8 mouse cellular contexts compared by ENCODE assay signal in the genomic region with DNA sequence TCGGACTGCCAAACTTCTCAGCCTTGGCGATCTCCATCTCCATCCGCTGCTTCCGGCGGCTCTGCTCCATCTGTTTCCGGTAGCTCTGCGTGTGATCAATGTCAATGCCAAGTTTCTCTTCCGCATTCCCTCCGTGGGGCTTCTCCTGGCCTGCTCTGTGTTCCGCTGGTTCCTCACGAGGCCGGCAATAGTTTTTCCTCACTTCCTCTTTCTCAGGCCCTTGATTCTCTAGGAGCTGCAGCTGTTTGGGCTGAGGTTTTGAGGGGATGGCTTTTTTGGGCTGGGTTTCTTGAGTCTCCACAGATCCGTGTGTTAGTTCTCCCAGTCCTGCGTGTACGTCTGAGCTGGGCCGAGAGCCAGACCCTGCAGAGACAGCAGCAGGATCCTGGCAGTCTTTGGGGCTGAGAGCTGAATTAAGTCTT. TPM values are rescaled to one million over a fixed set of nuclear protein-coding genes. Genes with fewer than 3 reads are reported as not detected.
DNase-seq lines count a peak whose midpoint lies in the region; ATAC-seq and TF ChIP-seq lines count a peak whose summit lies in the region.

No protein-coding gene starts in this region.

- peak overlapping the region; percentile 65 for H3K27ac ChIP-seq in forebrain, embryonic 13.5 days
- H3K27ac ChIP-seq in forebrain, embryonic 10.5 days = no peak overlapping the region
- no peak overlapping the region for H3K27ac ChIP-seq in CH12.LX (ENCODE audit: insufficient read depth, low read depth)
- 0 out of 2 replicates have a peak overlapping the region, but pooled peaks have one; percentile 2 for H3K27ac ChIP-seq in cortical plate, adult 2 months (ENCODE audit: insufficient read depth, low read length)

- 0 out of 2 replicates have a peak, but pooled peaks have one; percentile 39 for TF ChIP-seq EP300 in CH12.LX (IDR thresholded peaks at IDR 0.05; ENCODE audit: low read length)

- intact Hi-C loops in heart, postnatal 10 days (cut with DNase I) = no loop called here
- intact Hi-C loops in left cerebral cortex, postnatal 25 days (cut with DNase I) = loop anchor here (5.0 kb wide), 1 partner anchor 60 kb away; a partner anchor contains a TSS

- no peaks in the 10 kb centered on the region for H3K9me3 ChIP-seq in forebrain, embryonic 13.5 days (replicated peaks)
- H3K9me3 ChIP-seq in forebrain, embryonic 10.5 days = no peaks in the 10 kb centered on the region
- peaks cover 71% of the 10 kb centered on the region for H3K9me3 ChIP-seq in CH12.LX (replicated peaks; ENCODE audit: low read length)

- no peaks in the 10 kb centered on the region for H3K79me2 ChIP-seq in CH12.LX (replicated peaks; ENCODE audit: control insufficient read depth, extremely low read depth, insufficient read depth, poor library complexity, severe bottlenecking)

- no peaks in the 10 kb centered on the region for H3K4me1 ChIP-seq in forebrain, embryonic 13.5 days
- no peaks in the 10 kb centered on the region for H3K4me1 ChIP-seq in forebrain, embryonic 10.5 days
- peaks cover 0 to 13% of the 10 kb centered on the region in 2 experiments; a peak in 2 of 4 replicates for H3K4me1 ChIP-seq in CH12.LX (ENCODE audit: control insufficient read depth in 1 of 2, insufficient read depth in 2 of 2)
- H3K4me1 ChIP-seq in cortical plate, adult 2 months (ENCODE audit: control insufficient read depth, insufficient read depth, low read length) = no peaks in the 10 kb centered on the region; the same call in 1 of the 2 replicates

- dilution Hi-C loops in CH12.LX (cut with MboI; ENCODE audit: extremely low pct_ligation_motif_present, extremely low pct_unique_long_range_greater_than_20kb, low sequenced_read_pairs) = no loop called here

- 73% methylated on average over 16 of the region's 16 CpGs for WGBS in forebrain, embryonic 13.5 days
- WGBS in forebrain, embryonic 10.5 days = 96% methylated on average over 16 of the region's 16 CpGs

- no peak for TF ChIP-seq POLR2A in CH12.LX (IDR thresholded peaks at IDR 0.05; ENCODE audit: low read depth, low read length)
- no peak for TF ChIP-seq POLR2A in cortical plate, adult 2 months (IDR thresholded peaks at IDR 0.05; ENCODE audit: extremely low read depth, insufficient read depth, low read length)

- H3K4me2 ChIP-seq in forebrain, embryonic 13.5 days = no peak overlapping the region
- no peak overlapping the region for H3K4me2 ChIP-seq in CH12.LX (ENCODE audit: insufficient read depth, low read depth, poor library complexity, severe bottlenecking)

- DNase-seq in forebrain, embryonic 10.5 days (ENCODE audit: extremely low spot score, low spot score) = no peak
- peak; percentile 80 for DNase-seq in CH12.LX (ENCODE audit: extremely low read depth)
- peak; percentile 60 to 69 for DNase-seq in heart, postnatal 10 days
- DNase-seq in left cerebral cortex, postnatal 25 days (ENCODE audit: low spot score in 2 of 2) = peak; percentile 66 to 91
- peak; percentile 74 for DNase-seq in right cerebral cortex, postnatal 14 days
- DNase-seq in embryo, embryonic 10.5 days (ENCODE audit: low spot score) = no peak

- TF ChIP-seq CTCF in CH12.LX (conservative IDR thresholded peaks at IDR 0.05 in 1 of 2, IDR thresholded peaks at IDR 0.05 in 1 of 2; ENCODE audit: low read depth in 2 of 2, low read length in 2 of 2) = no peak
- TF ChIP-seq CTCF in cortical plate, adult 2 months (IDR thresholded peaks at IDR 0.05; ENCODE audit: extremely low read depth, insufficient read depth, low read length) = no peak

- peaks cover 97% of the 10 kb centered on the region for H3K36me3 ChIP-seq in forebrain, embryonic 13.5 days (ENCODE audit: poor library complexity, severe bottlenecking)
- H3K36me3 ChIP-seq in forebrain, embryonic 10.5 days (replicated peaks) = peaks cover 100% of the 10 kb centered on the region
- H3K36me3 ChIP-seq in CH12.LX (replicated peaks in 1 of 2; ENCODE audit: control insufficient read depth in 1 of 2, insufficient read depth in 1 of 2, low read length in 1 of 2) = peaks cover 89 to 96% of the 10 kb centered on the region in 2 experiments

- H3K27me3 ChIP-seq in forebrain, embryonic 13.5 days = no peaks in the 10 kb centered on the region
- no peaks in the 10 kb centered on the region for H3K27me3 ChIP-seq in forebrain, embryonic 10.5 days (ENCODE audit: poor library complexity, severe bottlenecking)
- no peaks in the 10 kb centered on the region for H3K27me3 ChIP-seq in CH12.LX (replicated peaks)

- ATAC-seq in forebrain, embryonic 13.5 days = no peak

- in situ Hi-C loops in CH12.LX (cut with MboI; ENCODE audit: low pct_ligation_motif_present, low pct_unique_long_range_greater_than_20kb, low sequenced_read_pairs) = no loop called here

- no peak overlapping the region for H3K4me3 ChIP-seq in forebrain, embryonic 13.5 days
- H3K4me3 ChIP-seq in forebrain, embryonic 10.5 days = no peak overlapping the region
- no peak overlapping the region for H3K4me3 ChIP-seq in CH12.LX (replicated peaks in 1 of 3; ENCODE audit: low read depth in 2 of 3, low read length in 2 of 3, poor library complexity in 1 of 3)
- H3K4me3 ChIP-seq in cortical plate, adult 2 months (ENCODE audit: insufficient read depth, low read length) = no peak overlapping the region

- no peak for TF ChIP-seq RAD21 in CH12.LX (IDR thresholded peaks at IDR 0.05; ENCODE audit: low read depth, low read length)

- no peak overlapping the region for H3K9ac ChIP-seq in forebrain, embryonic 13.5 days
- H3K9ac ChIP-seq in CH12.LX (ENCODE audit: insufficient read depth, low read depth) = no peak overlapping the region

TF ChIP-seq in CH12.LX, 34 proteins besides CTCF, POLR2A, EP300 and RAD21:
- peak; percentile 13; the same call in 1 of the 2 replicates for TF ChIP-seq ETS1 (conservative IDR thresholded peaks at IDR 0.05; ENCODE audit: low read depth, low read length)
- peak; percentile 47; the same call in 1 of the 2 replicates for TF ChIP-seq BHLHE40 (IDR thresholded peaks at IDR 0.05; ENCODE audit: low read depth, low read length)
- TF ChIP-seq HCFC1 (IDR thresholded peaks at IDR 0.05; ENCODE audit: low read depth, low read length) = no peak
- no peak for TF ChIP-seq MAFK (IDR thresholded peaks at IDR 0.05; ENCODE audit: insufficient replicate concordance, low read length)
- TF ChIP-seq CHD2 (IDR thresholded peaks at IDR 0.05; ENCODE audit: low read length) = no peak
- TF ChIP-seq USF2 (conservative IDR thresholded peaks at IDR 0.05; ENCODE audit: low read depth, low read length) = no peak
- TF ChIP-seq IRF4 (IDR thresholded peaks at IDR 0.05; ENCODE audit: low read depth, low read length) = peak; percentile 37; the same call in 1 of the 2 replicates
- TF ChIP-seq TBP (conservative IDR thresholded peaks at IDR 0.05; ENCODE audit: low read depth, low read length) = no peak
- TF ChIP-seq USF1 (IDR thresholded peaks at IDR 0.05; ENCODE audit: low read depth, low read length) = no peak
- no peak for TF ChIP-seq CHD1 (IDR thresholded peaks at IDR 0.05; ENCODE audit: low read depth, low read length)
- no peak for TF ChIP-seq NRF1 (IDR thresholded peaks at IDR 0.05; ENCODE audit: low read depth, low read length)

RNA-seq across cellular contexts. Expression of a gene that starts 33.2 kb away (rescaled TPM):
- polyA plus RNA-seq in forebrain, embryonic 13.5 days (2015; fragmentation: Nextera tagmentation; extraction: Ambion mirVana) = 60.9 and 63.7 TPM in 2 replicates
- 58.9 and 61.1 TPM in 2 replicates for polyA plus RNA-seq in forebrain, embryonic 10.5 days (2016; fragmentation: Nextera tagmentation; extraction: Ambion mirVana)
- total RNA-seq in CH12.LX (2012; rRNA removed) (45.3 and 47.6 TPM in 2 replicates), CH12.LX (2014; rRNA removed) (20.4 and 21.4 TPM in 2 replicates)
- polyA plus RNA-seq in CH12.LX (2012; ENCODE audit: insufficient read length, low read depth) = 49.7 and 51.2 TPM in 2 replicates
- 45.1 and 47.2 TPM in 2 replicates for polyA plus RNA-seq in cortical plate, adult 2 months (2012; rRNA removed)
- 10 to 100 TPM; 18.0 to 21.9 TPM for total RNA-seq in heart, postnatal 10 days (2021)
- 10 to 100 TPM; 42.1 to 43.3 TPM for total RNA-seq in left cerebral cortex, postnatal 25 days (2021)

RNA-seq across cellular contexts. Expression of a gene that starts 41.8 kb away (rescaled TPM):
- not detected in 2 replicates for polyA plus RNA-seq in forebrain, embryonic 13.5 days (2015; fragmentation: Nextera tagmentation; extraction: Ambion mirVana)
- polyA plus RNA-seq in forebrain, embryonic 10.5 days (2016; fragmentation: Nextera tagmentation; extraction: Ambion mirVana) = not detected in 2 replicates
- total RNA-seq in CH12.LX (2012; rRNA removed) = not detected in 2 replicates
- not detected in 2 replicates for total RNA-seq in CH12.LX (2014; rRNA removed)
- not detected in 2 replicates for polyA plus RNA-seq in CH12.LX (2012; ENCODE audit: insufficient read length, low read depth)
- polyA plus RNA-seq in cortical plate, adult 2 months (2012; rRNA removed) = 13.3 and 14.2 TPM in 2 replicates
- not detected for total RNA-seq in heart, postnatal 10 days (2021)
- total RNA-seq in left cerebral cortex, postnatal 25 days (2021) = 1 to 10 TPM; 4.7 to 6.0 TPM

RNA-seq across cellular contexts. Expression of a gene that starts 57.1 kb away (rescaled TPM):
- polyA plus RNA-seq in forebrain, embryonic 13.5 days (2015; fragmentation: Nextera tagmentation; extraction: Ambion mirVana) = not detected in 2 replicates
- not detected in 2 replicates for polyA plus RNA-seq in forebrain, embryonic 10.5 days (2016; fragmentation: Nextera tagmentation; extraction: Ambion mirVana)
- 0.04 TPM in 1 of 2 replicates, not detected in the other for total RNA-seq in CH12.LX (2012; rRNA removed)
- not detected in 2 replicates for total RNA-seq in CH12.LX (2014; rRNA removed)
- polyA plus RNA-seq in CH12.LX (2012; ENCODE audit: insufficient read length, low read depth) = not detected in 2 replicates
- polyA plus RNA-seq in cortical plate, adult 2 months (2012; rRNA removed) = 0.21 and 0.23 TPM in 2 replicates
- total RNA-seq in heart, postnatal 10 days (2021) = 1,000 to 10,000 TPM; 1,029 to 1,075 TPM
- total RNA-seq in left cerebral cortex, postnatal 25 days (2021) = under 1 TPM; 0.39 to 0.66 TPM

Comparison
In these comparisons a context has a peak if more than half of its experiments do, and no peak if none do; other contexts are left out.
1. H3K27ac ChIP-seq: peak in forebrain, embryonic 13.5 days (single experiment) and cortical plate, adult 2 months (single experiment); none in forebrain, embryonic 10.5 days (single experiment) and CH12.LX (single experiment).
2. DNase-seq: peak in CH12.LX (single experiment), heart, postnatal 10 days (2 of 2), left cerebral cortex, postnatal 25 days (2 of 2) and right cerebral cortex, postnatal 14 days (single experiment); none in forebrain, embryonic 10.5 days (single experiment) and embryo, embryonic 10.5 days (single experiment).
3. RNA of a gene that starts 41.8 kb away (polyA plus RNA-seq): 13.3 to 14.2 TPM in cortical plate, adult 2 months; not detected in forebrain, embryonic 13.5 days, not detected in forebrain, embryonic 10.5 days and not detected in CH12.LX; every median in the first group is over 10 times any median in the second.